Mouse (Mus musculus): ENCODE measurements around the gene Rnf144b. TPM values are rescaled to one million over a fixed set of nuclear protein-coding genes. Genes with fewer than 3 reads are reported as not detected.

Rnf144b gene
- total RNA-seq (2023), result 0.95 TPM

DNA sequence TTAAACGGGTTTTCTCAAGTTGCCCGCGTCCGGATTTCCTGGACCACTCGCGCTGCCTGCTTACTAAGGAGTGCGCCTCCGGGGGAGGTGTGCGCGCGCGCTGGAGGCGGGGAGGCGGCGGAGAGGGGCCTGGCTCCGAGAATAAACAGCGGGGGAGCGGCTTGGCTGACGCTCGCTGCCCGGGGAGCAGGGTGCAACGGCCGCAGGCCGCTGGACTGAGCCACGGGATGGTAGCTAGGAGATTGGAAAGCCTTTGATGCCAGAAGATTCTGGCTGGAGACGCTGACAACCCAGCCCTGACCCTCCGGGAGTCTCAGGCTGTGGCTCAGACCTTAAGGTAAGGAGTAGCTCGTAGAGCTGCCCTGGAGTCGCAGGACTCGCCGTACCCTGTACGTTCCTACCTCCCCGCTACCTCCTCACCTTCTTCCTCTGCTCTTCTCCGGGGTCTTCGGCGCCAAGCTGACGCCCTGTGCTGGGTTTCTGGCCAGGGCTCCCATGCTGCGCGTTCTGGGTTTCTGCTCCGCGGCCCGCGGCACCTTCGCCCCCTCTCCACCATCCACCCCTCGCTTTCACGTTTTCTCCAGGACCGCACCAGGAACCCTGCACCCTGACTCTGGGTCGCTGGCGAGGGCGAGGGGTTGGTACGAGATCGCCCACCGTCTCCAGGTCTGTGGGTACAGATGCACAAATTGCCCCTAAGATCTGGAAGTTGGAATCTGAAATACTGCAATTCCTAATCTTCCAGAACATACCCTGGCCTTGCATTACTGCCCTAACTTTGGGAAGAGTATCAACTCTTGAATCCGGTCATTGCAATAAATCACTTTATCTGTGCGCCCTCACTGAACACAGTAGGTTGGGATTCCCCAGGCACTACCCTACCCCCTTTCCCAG lies at the start of gene Rnf144b:
TSS of gene Rnf144b (plus strand) at position 120 of the 894 bp plus-strand sequence.

DNA sequence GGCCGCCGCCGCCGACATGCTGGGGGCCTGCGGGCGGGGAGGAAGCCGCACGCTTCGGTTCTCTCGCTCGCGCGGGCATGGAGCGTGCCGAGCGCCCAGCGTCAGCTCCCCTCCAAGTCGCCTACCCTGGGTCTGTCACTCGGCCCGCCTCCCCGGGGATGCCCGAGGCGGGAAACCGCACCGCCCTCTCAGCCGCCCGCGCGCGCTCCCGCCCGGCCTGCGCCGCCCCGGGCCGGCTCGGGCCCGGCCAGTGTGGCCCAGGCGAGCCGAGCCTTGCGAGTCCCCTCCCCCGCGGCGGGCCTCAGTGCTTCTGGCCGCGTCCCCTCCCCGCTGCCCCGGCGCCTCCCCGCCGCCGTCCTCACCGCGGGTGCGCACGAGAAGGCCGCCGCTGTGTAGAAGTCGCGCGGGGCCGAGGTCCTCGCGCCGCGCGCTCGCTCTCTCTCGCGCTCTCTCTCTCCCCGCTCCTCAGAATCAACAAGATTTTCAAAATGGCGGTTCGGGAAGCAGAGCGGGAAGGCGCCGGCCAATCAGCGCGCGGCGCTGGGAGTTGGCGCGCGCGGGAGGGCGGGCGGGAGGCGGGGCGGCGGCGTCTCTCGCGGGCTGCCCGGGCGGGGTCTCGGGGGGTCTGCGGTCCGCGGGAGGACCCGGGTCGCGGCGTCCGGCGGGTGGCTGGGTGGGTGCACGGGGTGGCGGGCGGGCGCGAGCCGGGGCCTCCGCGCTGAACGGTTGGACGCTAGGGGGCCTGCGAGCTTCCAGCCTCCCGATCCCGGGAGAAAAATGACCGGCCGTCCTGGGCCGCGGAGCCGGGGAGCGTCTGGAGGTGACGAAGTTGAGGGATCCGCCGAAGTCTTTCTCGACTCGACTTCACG lies 16.5 kb upstream of the Rnf144b start, which contains the start of gene Dek:
TSS of gene Dek (minus strand) at position 491 of the 869 bp plus-strand sequence.

Other genes starting within 250 kb of the Rnf144b start
- 4.2 TPM for gene Kif13a, start 192.8 kb upstream of the Rnf144b start, total RNA-seq (2023)
- gene Nhlrc1, start 107.8 kb upstream of the Rnf144b start, total RNA-seq (2023), result 2.3 TPM
- gene Kdm1b, start 79.2 kb upstream of the Rnf144b start, total RNA-seq (2023), result 20.1 TPM
- gene Tpmt, start 77.9 kb upstream of the Rnf144b start, total RNA-seq (2023), result 2.0 TPM
- gene Dek, start 16.5 kb upstream of the Rnf144b start, total RNA-seq (2023), result 112 TPM

Measured in CD8-positive naive resting alpha-beta T cell, adult 57 days (primary cell).